Mouse (Mus musculus): ENCODE measurements around the gene Pemt. TPM values are rescaled to one million over a fixed set of nuclear protein-coding genes. Genes with fewer than 3 reads are reported as not detected.

Gene Pemt
- polyA plus RNA-seq, 1 experiment from 2014 or later = 8.3 TPM

- H3K9ac ChIP-seq (ENCODE audit: low read depth, low read length) = no peak overlapping the region
- H3K36me3 ChIP-seq (ENCODE audit: control insufficient read depth, insufficient read depth, low read length) = no peaks in the 10 kb centered on the region
- H3K27me3 ChIP-seq (replicated peaks; ENCODE audit: control insufficient read depth, insufficient read depth, low read length) = no peaks in the 10 kb centered on the region
- no peak for ATAC-seq
- H3K9me3 ChIP-seq (ENCODE audit: control insufficient read depth, low read length) = no peaks in the 10 kb centered on the region
- H3K4me2 ChIP-seq (ENCODE audit: low read length) = no peak overlapping the region
- H3K4me1 ChIP-seq (ENCODE audit: control insufficient read depth, insufficient read depth, low read depth, low read length) = peaks cover 8% of the 10 kb centered on the region; the same call in 1 of the 2 replicates
- 76% methylated on average over 5 of the region's 5 CpGs for WGBS
- no peak overlapping the region for H3K27ac ChIP-seq (ENCODE audit: low read depth, low read length)
- no peak overlapping the region for H3K4me3 ChIP-seq (ENCODE audit: low read length)
Measured at GRCm38 (mm10) chr11:60026166-60026565, 20.1 kb downstream of the Pemt start.

- no peak for ATAC-seq
- WGBS = 91% methylated on average over 6 of the region's 6 CpGs
- H3K4me3 ChIP-seq (ENCODE audit: low read length) = no peak overlapping the region
- no peak overlapping the region for H3K9ac ChIP-seq (ENCODE audit: low read depth, low read length)
- H3K27ac ChIP-seq (ENCODE audit: low read depth, low read length) = no peak overlapping the region
- H3K36me3 ChIP-seq (ENCODE audit: control insufficient read depth, insufficient read depth, low read length) = no peaks in the 10 kb centered on the region
- no peak overlapping the region for H3K4me2 ChIP-seq (ENCODE audit: low read length)
- H3K9me3 ChIP-seq (ENCODE audit: control insufficient read depth, low read length) = no peaks in the 10 kb centered on the region
- H3K4me1 ChIP-seq (ENCODE audit: control insufficient read depth, insufficient read depth, low read depth, low read length) = no peaks in the 10 kb centered on the region
- no peaks in the 10 kb centered on the region for H3K27me3 ChIP-seq (replicated peaks; ENCODE audit: control insufficient read depth, insufficient read depth, low read length)
Measured at GRCm38 (mm10) chr11:60021201-60021600, 25.1 kb downstream of the Pemt start.

DNA sequence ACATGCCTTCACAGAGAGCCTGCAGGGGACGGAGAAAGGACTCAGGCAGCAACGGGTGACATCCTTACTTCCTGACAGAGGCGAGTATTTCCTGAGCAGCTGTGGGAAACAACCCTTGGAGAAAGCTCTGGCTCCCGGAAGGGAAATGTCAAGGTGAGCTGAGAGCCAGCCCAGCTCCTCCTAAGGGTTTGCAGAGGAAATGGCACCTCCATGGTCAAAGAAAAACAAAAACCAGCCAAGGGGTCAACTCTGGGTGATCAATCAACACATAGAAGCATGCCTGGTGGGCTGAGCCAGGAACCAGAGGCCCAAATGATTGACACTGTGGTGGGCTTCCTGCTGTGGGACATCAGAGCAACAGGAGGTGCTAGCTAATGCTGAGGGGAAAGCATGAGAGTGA, 29.6 kb downstream of the Pemt start:
- Histone ChIP-seq H3K4me2 (ENCODE audit: low read length) (no peak overlapping the region), H3K36me3 (ENCODE audit: control insufficient read depth, insufficient read depth, low read length) (no peaks in the 10 kb centered on the region), H3K9me3 (ENCODE audit: control insufficient read depth, low read length) (no peaks in the 10 kb centered on the region), H3K4me1 (ENCODE audit: control insufficient read depth, insufficient read depth, low read depth, low read length) (no peaks in the 10 kb centered on the region), H3K9ac (ENCODE audit: low read depth, low read length) (no peak overlapping the region), H3K4me3 (ENCODE audit: low read length) (no peak overlapping the region), H3K27ac (ENCODE audit: low read depth, low read length) (no peak overlapping the region), H3K27me3 (replicated peaks; ENCODE audit: control insufficient read depth, insufficient read depth, low read length) (no peaks in the 10 kb centered on the region)
- 64% methylated on average over 4 of the region's 4 CpGs for WGBS
- no peak for ATAC-seq

DNA sequence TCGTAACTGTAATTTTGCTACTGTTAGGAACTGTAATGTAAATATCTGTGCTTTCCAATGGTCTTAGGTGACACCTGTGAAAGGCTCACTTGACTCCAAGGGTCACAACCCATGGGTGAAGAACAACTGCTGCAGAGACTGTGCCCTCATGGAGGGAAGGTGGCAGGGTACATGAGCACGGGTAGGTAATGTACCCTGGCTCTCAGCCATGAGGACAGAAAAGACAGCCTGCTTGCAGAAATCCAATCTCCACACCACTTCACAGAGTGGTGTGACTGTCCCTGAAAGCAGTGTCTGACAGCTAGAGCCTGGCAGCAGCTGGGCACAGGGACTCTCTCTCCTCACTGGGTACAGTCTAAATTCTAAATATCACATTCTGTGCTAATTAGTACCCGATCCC, 34.8 kb downstream of the Pemt start:
- Histone ChIP-seq H3K9ac (ENCODE audit: low read depth, low read length) (no peak overlapping the region), H3K27ac (ENCODE audit: low read depth, low read length) (no peak overlapping the region), H3K9me3 (ENCODE audit: control insufficient read depth, low read length) (no peaks in the 10 kb centered on the region), H3K4me2 (ENCODE audit: low read length) (no peak overlapping the region), H3K4me3 (ENCODE audit: low read length) (no peak overlapping the region), H3K4me1 (ENCODE audit: control insufficient read depth, insufficient read depth, low read depth, low read length) (peaks cover 8% of the 10 kb centered on the region), H3K36me3 (ENCODE audit: control insufficient read depth, insufficient read depth, low read length) (no peaks in the 10 kb centered on the region), H3K27me3 (replicated peaks; ENCODE audit: control insufficient read depth, insufficient read depth, low read length) (no peaks in the 10 kb centered on the region)
- no peak; the same call in 1 of the 2 replicates for ATAC-seq
- 75% methylated on average over 3 of the region's 3 CpGs for WGBS

- Histone ChIP-seq H3K27me3 (replicated peaks; ENCODE audit: control insufficient read depth, insufficient read depth, low read length) (no peaks in the 10 kb centered on the region), H3K4me2 (ENCODE audit: low read length) (no peak overlapping the region), H3K27ac (ENCODE audit: low read depth, low read length) (no peak overlapping the region), H3K36me3 (ENCODE audit: control insufficient read depth, insufficient read depth, low read length) (no peaks in the 10 kb centered on the region), H3K9me3 (ENCODE audit: control insufficient read depth, low read length) (no peaks in the 10 kb centered on the region), H3K9ac (ENCODE audit: low read depth, low read length) (no peak overlapping the region), H3K4me3 (ENCODE audit: low read length) (no peak overlapping the region), H3K4me1 (ENCODE audit: control insufficient read depth, insufficient read depth, low read depth, low read length) (peaks cover 8% of the 10 kb centered on the region)
- no peak for ATAC-seq
- WGBS = 55% methylated on average over 3 of the region's 3 CpGs
Measured at GRCm38 (mm10) chr11:60009451-60009850, 36.8 kb downstream of the Pemt start.

DNA sequence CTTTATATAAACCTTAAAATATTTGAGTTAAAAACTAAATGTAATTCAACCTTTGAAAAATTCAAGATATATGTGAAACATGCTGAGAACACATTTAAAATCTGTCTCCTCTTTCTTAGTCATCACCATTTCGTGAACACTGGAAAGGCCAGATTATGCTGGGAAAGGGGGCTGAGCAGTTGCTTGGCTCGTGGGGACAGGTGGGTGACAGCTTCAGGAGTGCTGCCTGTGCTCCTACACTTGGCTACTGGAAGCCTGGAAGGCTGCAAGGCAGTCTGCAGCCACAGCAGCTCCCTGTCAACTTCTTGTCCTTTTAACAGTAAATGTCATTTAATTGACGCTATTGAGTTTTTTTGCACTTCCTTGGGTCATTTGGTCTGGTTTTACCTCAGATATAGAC, 40.4 kb downstream of the Pemt start:
- no peak for ATAC-seq
- Histone ChIP-seq H3K27ac (ENCODE audit: low read depth, low read length) (no peak overlapping the region), H3K4me1 (ENCODE audit: control insufficient read depth, insufficient read depth, low read depth, low read length) (peaks cover 8% of the 10 kb centered on the region), H3K36me3 (ENCODE audit: control insufficient read depth, insufficient read depth, low read length) (no peaks in the 10 kb centered on the region), H3K9me3 (ENCODE audit: control insufficient read depth, low read length) (no peaks in the 10 kb centered on the region), H3K4me2 (ENCODE audit: low read length) (no peak overlapping the region), H3K27me3 (replicated peaks; ENCODE audit: control insufficient read depth, insufficient read depth, low read length) (no peaks in the 10 kb centered on the region), H3K4me3 (ENCODE audit: low read length) (no peak overlapping the region), H3K9ac (ENCODE audit: low read depth, low read length) (no peak overlapping the region)
- WGBS = 77% methylated on average over 3 of the region's 3 CpGs

GRCm38 (mm10) chr11:60004716-60005115, 41.6 kb downstream of the Pemt start:
- ATAC-seq = no peak
- Histone ChIP-seq H3K27me3 (replicated peaks; ENCODE audit: control insufficient read depth, insufficient read depth, low read length) (no peaks in the 10 kb centered on the region), H3K36me3 (ENCODE audit: control insufficient read depth, insufficient read depth, low read length) (no peaks in the 10 kb centered on the region), H3K4me3 (ENCODE audit: low read length) (no peak overlapping the region), H3K27ac (ENCODE audit: low read depth, low read length) (no peak overlapping the region), H3K9me3 (ENCODE audit: control insufficient read depth, low read length) (no peaks in the 10 kb centered on the region), H3K9ac (ENCODE audit: low read depth, low read length) (no peak overlapping the region), H3K4me1 (ENCODE audit: control insufficient read depth, insufficient read depth, low read depth, low read length) (peaks cover 8% of the 10 kb centered on the region), H3K4me2 (ENCODE audit: low read length) (no peak overlapping the region)
- WGBS = 57% methylated on average over 6 of the region's 6 CpGs

DNA sequence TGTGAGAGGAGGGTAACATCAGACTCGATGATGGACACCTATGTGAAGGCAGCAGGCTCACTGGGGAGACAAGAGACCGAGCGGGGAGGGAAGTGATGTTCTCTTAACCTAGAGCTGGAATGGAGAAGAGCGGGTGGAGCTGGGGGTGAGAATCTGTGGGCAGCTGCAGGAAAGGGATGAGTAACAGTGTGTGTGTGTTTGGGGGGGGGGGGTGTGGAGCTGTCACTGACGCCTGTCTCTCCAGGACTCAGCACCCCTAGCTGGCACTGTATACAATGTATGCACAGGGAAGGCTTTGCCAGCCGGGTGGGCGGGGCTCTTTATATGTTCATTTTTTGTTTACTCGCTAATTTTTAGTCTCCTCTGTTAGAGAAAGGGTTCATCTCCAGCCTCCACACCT, 42.5 kb downstream of the Pemt start:
- WGBS = 91% methylated on average over 8 of the region's 8 CpGs
- no peak overlapping the region for H3K4me2 ChIP-seq (ENCODE audit: low read length)
- H3K9ac ChIP-seq (ENCODE audit: low read depth, low read length) = no peak overlapping the region
- H3K4me1 ChIP-seq (ENCODE audit: control insufficient read depth, insufficient read depth, low read depth, low read length) = peaks cover 1% of the 10 kb centered on the region
- no peak overlapping the region for H3K27ac ChIP-seq (ENCODE audit: low read depth, low read length)
- ATAC-seq = no peak
- H3K4me3 ChIP-seq (ENCODE audit: low read length) = no peak overlapping the region
- H3K9me3 ChIP-seq (ENCODE audit: control insufficient read depth, low read length) = no peaks in the 10 kb centered on the region
- H3K36me3 ChIP-seq (ENCODE audit: control insufficient read depth, insufficient read depth, low read length) = no peaks in the 10 kb centered on the region
- no peaks in the 10 kb centered on the region for H3K27me3 ChIP-seq (replicated peaks; ENCODE audit: control insufficient read depth, insufficient read depth, low read length)

GRCm38 (mm10) chr11:60001231-60001980, 44.9 kb downstream of the Pemt start:
- no peaks in the 10 kb centered on the region for H3K36me3 ChIP-seq (ENCODE audit: control insufficient read depth, insufficient read depth, low read length)
- no peak overlapping the region for H3K4me2 ChIP-seq (ENCODE audit: low read length)
- H3K9ac ChIP-seq (ENCODE audit: low read depth, low read length) = no peak overlapping the region
- no peak for ATAC-seq
- H3K4me3 ChIP-seq (ENCODE audit: low read length) = no peak overlapping the region
- WGBS = 86% methylated on average over 5 of the region's 5 CpGs
- H3K27me3 ChIP-seq (replicated peaks; ENCODE audit: control insufficient read depth, insufficient read depth, low read length) = no peaks in the 10 kb centered on the region
- H3K9me3 ChIP-seq (ENCODE audit: control insufficient read depth, low read length) = no peaks in the 10 kb centered on the region
- no peaks in the 10 kb centered on the region for H3K4me1 ChIP-seq (ENCODE audit: control insufficient read depth, insufficient read depth, low read depth, low read length)
- H3K27ac ChIP-seq (ENCODE audit: low read depth, low read length) = no peak overlapping the region
